Mouse (Mus musculus): ENCODE results near the gene Gm27021.

DNA sequence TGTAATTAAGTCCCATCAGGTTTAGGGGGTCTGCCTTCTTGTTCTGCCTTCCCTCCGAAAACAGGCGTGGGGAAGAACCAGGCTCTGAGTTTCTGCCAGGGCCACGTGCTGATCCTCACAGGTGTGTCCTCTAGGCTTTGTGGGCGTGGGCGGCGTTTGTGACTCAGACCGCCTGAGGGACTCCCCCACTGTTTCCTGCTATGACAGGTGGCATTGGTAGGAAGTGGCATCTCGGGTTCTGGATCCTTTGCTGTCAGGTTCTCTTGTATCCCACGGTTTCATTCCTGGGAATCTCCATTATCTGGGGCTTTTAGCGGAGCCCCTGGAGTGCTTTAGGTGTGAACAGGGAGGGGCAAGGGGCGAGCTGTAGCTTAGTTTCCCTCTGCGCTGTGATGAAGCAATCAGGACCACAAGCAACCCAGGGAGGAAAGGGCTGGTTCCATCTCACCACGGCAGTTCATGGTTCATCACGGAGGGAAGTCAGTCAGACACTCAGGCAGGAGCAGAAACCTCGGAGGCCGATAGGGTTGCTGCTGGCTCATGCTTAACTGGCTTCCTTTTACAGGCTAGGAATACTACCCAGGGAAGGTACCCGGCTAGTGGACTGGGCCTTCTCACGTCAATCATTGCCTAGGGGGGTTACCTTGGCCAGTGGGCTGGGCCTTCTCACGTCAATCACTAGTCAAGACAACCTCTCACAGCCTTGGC, 34.0 kb upstream of the Gm27021 start:
- no peak for TF ChIP-seq EP300 (IDR thresholded peaks at IDR 0.05; ENCODE audit: low read depth)
- TF ChIP-seq CTCF (IDR thresholded peaks at IDR 0.05; ENCODE audit: low read depth): no peak
